In the genomic region with DNA sequence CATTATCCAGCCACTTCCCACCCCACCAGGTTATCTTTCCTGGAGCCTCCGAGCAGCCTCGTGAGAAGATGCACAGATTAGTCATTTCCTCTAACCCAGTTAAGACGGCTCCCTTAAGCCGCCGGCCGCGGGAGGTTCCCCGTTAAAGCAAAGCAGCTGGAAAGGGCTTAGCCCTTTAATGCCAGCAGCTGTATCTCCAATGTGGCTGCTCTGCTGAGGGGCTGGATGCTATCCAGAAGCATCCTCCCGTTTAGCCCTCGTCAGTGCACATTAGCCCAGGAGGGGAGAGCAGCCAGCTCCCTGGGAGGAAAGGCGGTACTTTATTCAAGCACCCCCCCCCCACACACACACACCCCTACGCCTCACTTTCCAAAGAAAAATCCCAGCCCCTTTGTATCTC, we compare ENCODE assay signal across 8 mouse cellular contexts. TPM values are rescaled to one million over a fixed set of nuclear protein-coding genes. Genes with fewer than 3 reads are reported as not detected.
A peak's percentile ranks its signal among the peaks of the same experiment; 100 is the strongest.
DNase-seq lines count a peak whose midpoint lies in the region; ATAC-seq and TF ChIP-seq lines count a peak whose summit lies in the region.

No protein-coding gene starts in this region.

- WGBS in kidney, adult 2 months = 7% methylated on average over 12 of the region's 12 CpGs
- 4% methylated on average over 12 of the region's 12 CpGs for WGBS in heart, embryonic 13.5 days

- ATAC-seq in heart, embryonic 13.5 days (ENCODE audit: extremely low read depth, insufficient number of reproducible peaks, low FRiP score, low TSS enrichment) = no peak

- H3K4me3 ChIP-seq in kidney, adult 2 months (ENCODE audit: insufficient read depth, low read depth, low read length) = no peak overlapping the region
- peak overlapping the region; percentile 6 for H3K4me3 ChIP-seq in heart, embryonic 13.5 days

- no peak for TF ChIP-seq CTCF in kidney, adult 2 months (conservative IDR thresholded peaks at IDR 0.05; ENCODE audit: insufficient read depth, insufficient read length, low read depth, low read length)
- TF ChIP-seq CTCF in brain, embryonic 14.5 days (IDR thresholded peaks at IDR 0.05; ENCODE audit: borderline replicate concordance, extremely low read depth, insufficient read depth, insufficient read length) = no peak

- peaks cover 5% of the 10 kb centered on the region; the same call in 1 of the 2 replicates for H3K9me3 ChIP-seq in heart, embryonic 13.5 days

- no peaks in the 10 kb centered on the region for H3K36me3 ChIP-seq in kidney, adult 2 months (ENCODE audit: control insufficient read depth, insufficient read depth, low read length)
- H3K36me3 ChIP-seq in heart, embryonic 13.5 days = peaks cover 6% of the 10 kb centered on the region

- no peaks in the 10 kb centered on the region for H3K4me1 ChIP-seq in kidney, adult 2 months (ENCODE audit: control insufficient read depth, insufficient read depth, low read length)
- peaks cover 31% of the 10 kb centered on the region for H3K4me1 ChIP-seq in heart, embryonic 13.5 days

- no peaks in the 10 kb centered on the region; the same call in 1 of the 2 replicates for H3K27me3 ChIP-seq in kidney, adult 2 months (replicated peaks; ENCODE audit: control insufficient read depth, insufficient read depth, low read length)
- H3K27me3 ChIP-seq in heart, embryonic 13.5 days (replicated peaks) = peaks cover 21% of the 10 kb centered on the region

- no peak for TF ChIP-seq POLR2A in kidney, adult 2 months (IDR thresholded peaks at IDR 0.05; ENCODE audit: low read depth, low read length)
- no peak for TF ChIP-seq POLR2A in brain, embryonic 14.5 days (IDR thresholded peaks at IDR 0.05; ENCODE audit: borderline replicate concordance, extremely low read depth, insufficient read depth, insufficient read length, poor library complexity, severe bottlenecking)

- 0 out of 2 replicates have a peak overlapping the region, but pooled peaks have one; percentile 15 for H3K9ac ChIP-seq in heart, embryonic 13.5 days

- DNase-seq in kidney, adult 2 months = peak; percentile 7
- DNase-seq in kidney, postnatal 25 days = no peak
- DNase-seq in brain, embryonic 14.5 days (ENCODE audit: low read depth) = peak; percentile 74
- peak; percentile 34 to 72 for DNase-seq in lung, postnatal 4 days
- DNase-seq in B cell, adult 2 months = no peak
- no peak for DNase-seq in thymus, postnatal 14 days
- no peak for DNase-seq in spleen, adult 18-20 months

- no peak overlapping the region for H3K27ac ChIP-seq in kidney, adult 2 months (ENCODE audit: insufficient read depth, low read depth, low read length)
- H3K27ac ChIP-seq in heart, embryonic 13.5 days (replicated peaks) = peak overlapping the region; percentile 67

- H3K4me2 ChIP-seq in heart, embryonic 13.5 days = peak overlapping the region; percentile 56

RNA-seq across cellular contexts. Expression of a gene that starts 13.6 kb away (rescaled TPM):
- polyA plus RNA-seq in kidney, adult 2 months (2012; rRNA removed) = 97.9 and 124 TPM in 2 replicates
- polyA plus RNA-seq in brain, embryonic 14.5 days (2012; rRNA removed) = 2.8 and 4.4 TPM in 2 replicates
- polyA plus RNA-seq in heart, embryonic 13.5 days (2015; fragmentation: Nextera tagmentation; extraction: Ambion mirVana) = not detected in 2 replicates

RNA-seq across cellular contexts. Expression of a gene that starts 24.2 kb away (rescaled TPM):
- 0.66 and 1.6 TPM in 2 replicates for polyA plus RNA-seq in kidney, adult 2 months (2012; rRNA removed)
- polyA plus RNA-seq in brain, embryonic 14.5 days (2012; rRNA removed) = 1.1 and 1.7 TPM in 2 replicates
- polyA plus RNA-seq in heart, embryonic 13.5 days (2015; fragmentation: Nextera tagmentation; extraction: Ambion mirVana) = 0.43 and 0.67 TPM in 2 replicates

RNA-seq across cellular contexts. Expression of a gene that starts 35.9 kb away (rescaled TPM):
- polyA plus RNA-seq in kidney, adult 2 months (2012; rRNA removed) = 741 and 818 TPM in 2 replicates
- polyA plus RNA-seq in brain, embryonic 14.5 days (2012; rRNA removed) = 0.07 and 0.08 TPM in 2 replicates
- not detected in 2 replicates for polyA plus RNA-seq in heart, embryonic 13.5 days (2015; fragmentation: Nextera tagmentation; extraction: Ambion mirVana)

RNA-seq across cellular contexts. Expression of a gene that starts 36.7 kb away (rescaled TPM):
- polyA plus RNA-seq in kidney, adult 2 months (2012; rRNA removed) = 2.4 and 2.6 TPM in 2 replicates
- polyA plus RNA-seq in brain, embryonic 14.5 days (2012; rRNA removed) = 83.0 and 118 TPM in 2 replicates
- polyA plus RNA-seq in heart, embryonic 13.5 days (2015; fragmentation: Nextera tagmentation; extraction: Ambion mirVana) = 119 and 125 TPM in 2 replicates

RNA-seq across cellular contexts. Expression of a gene that starts 55.4 kb away (rescaled TPM):
- 0.34 and 0.37 TPM in 2 replicates for polyA plus RNA-seq in kidney, adult 2 months (2012; rRNA removed)
- polyA plus RNA-seq in brain, embryonic 14.5 days (2012; rRNA removed) = 81.2 and 114 TPM in 2 replicates
- polyA plus RNA-seq in heart, embryonic 13.5 days (2015; fragmentation: Nextera tagmentation; extraction: Ambion mirVana) = 1.6 and 1.8 TPM in 2 replicates

Comparison
In these comparisons a context has a peak if more than half of its experiments do, and no peak if none do; other contexts are left out.
1. DNase-seq: peak in kidney, adult 2 months (single experiment), brain, embryonic 14.5 days (single experiment) and lung, postnatal 4 days (2 of 2); none in kidney, postnatal 25 days (0 of 2), B cell, adult 2 months (0 of 2), thymus, postnatal 14 days (single experiment) and spleen, adult 18-20 months (0 of 2).
2. RNA of a gene that starts 13.6 kb away (polyA plus RNA-seq): 97.9 to 124 TPM in kidney, adult 2 months; 2.8 to 4.4 TPM in brain, embryonic 14.5 days and not detected in heart, embryonic 13.5 days; every median in the first group is over 10 times any median in the second.
3. RNA of a gene that starts 35.9 kb away (polyA plus RNA-seq): 741 to 818 TPM in kidney, adult 2 months; 0.07 to 0.08 TPM in brain, embryonic 14.5 days and not detected in heart, embryonic 13.5 days; every median in the first group is over 100 times any median in the second.